Mouse (Mus musculus) ES-Bruce4 (cell line): Measurements from ENCODE around the gene Ctnnbl1.

ENCODE experiments used
- CTCF ChIP-seq: IDR thresholded peaks from one replicate; pipeline ENCODE4 v1.8.1; 2011; ENCODE audit warnings: low read depth, low read length
- EP300 ChIP-seq: IDR thresholded peaks from 2 replicates; pipeline ENCODE4 v1.6.1; 2011; ENCODE audit warnings: low read depth, low read length; ENCODE audit not compliant: insufficient read depth
- POLR2A ChIP-seq: IDR thresholded peaks from one replicate; pipeline ENCODE4 v1.8.1; 2011; ENCODE audit warnings: low read length; ENCODE audit not compliant: insufficient read depth

DNA sequence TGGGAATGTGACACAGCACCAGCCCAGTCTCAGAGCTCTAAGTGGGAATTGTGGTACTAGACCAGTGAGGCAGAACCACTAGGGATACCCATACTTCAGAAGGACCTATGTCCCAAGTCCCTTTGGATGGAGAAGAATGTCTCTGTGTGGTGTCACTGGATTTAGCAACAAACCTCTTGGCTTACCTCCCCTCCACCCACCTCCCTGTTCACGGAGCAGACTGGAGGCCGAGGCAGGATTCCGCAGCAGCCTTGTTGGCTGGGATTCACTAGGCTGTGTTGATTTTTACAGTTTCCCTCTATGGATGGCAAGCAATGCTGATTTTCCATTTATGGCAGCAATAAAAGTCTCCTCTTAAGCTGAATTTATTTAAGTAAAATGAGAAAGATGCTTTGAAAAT is 189.7 kb downstream of the Ctnnbl1 start:
- TF ChIP-seq EP300 (no peak), CTCF (no peak), POLR2A (no peak)
